Mouse (Mus musculus) lung, postnatal 36 days (tissue): ENCODE results near the gene F2rl3.

ENCODE experiments used
- DNase-seq: peaks from one replicate; pipeline ENCODE4 v3.0.0; 2022; ENCODE audit warnings: mixed read lengths

The F2rl3 gene

DNA sequence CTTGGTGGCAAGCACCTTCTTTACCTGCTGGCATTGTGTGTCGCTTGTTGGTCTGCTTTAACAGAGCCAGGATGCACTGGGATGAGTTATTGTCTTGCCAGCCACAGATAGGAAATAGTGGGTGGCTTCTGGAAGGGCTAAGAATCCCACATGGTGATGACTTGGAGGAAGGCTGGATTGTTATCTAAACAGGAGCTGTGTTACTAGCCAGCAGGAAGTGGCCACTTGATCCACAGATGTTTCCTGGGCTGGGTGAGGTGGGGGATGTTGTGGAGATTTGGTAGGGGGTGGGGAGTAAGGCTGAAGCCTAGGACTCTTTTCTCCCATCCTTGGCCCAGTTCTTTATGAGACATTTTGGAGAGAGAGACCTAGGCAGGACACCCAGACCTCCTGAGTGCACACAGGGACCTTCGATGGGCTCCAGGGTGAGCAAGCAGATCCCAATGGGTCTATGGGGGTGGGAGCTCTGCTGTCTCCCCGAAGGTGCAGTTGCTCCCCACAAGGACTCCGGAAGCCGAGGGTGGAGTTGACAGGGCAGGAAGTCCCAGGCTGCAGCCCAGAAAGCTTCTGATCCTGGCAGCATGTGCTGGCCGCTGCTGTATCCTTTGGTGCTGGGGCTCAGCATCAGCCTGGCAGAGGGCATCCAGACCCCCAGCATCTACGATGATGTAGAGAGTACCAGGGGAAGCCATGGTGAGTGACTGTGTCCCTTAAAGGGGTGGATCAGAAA lies at the start of gene F2rl3:
TSS of gene F2rl3 (plus strand) at position 559 of the 730 bp plus-strand sequence.
- DNase-seq = no peak

DNA sequence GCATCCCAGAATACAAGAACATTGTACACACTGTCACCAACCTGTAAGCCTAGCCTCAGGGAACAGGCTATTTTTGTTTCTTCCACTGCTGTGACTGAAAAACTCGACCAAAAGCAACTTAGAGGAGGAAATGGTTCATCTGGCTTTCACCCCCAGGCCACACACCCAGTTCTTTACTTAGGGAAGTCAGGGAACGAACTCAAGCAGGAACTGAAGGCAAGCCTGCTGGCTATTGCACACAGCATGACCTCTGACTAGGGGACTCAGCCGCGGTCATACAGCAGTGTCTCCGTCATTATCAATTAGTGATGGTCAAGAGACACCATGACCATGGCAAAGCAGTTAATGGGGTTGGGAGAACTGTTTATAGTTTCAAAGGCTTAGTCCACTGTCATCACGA lies 49.1 kb upstream of the F2rl3 start:
- DNase-seq = peak; percentile 15

DNA sequence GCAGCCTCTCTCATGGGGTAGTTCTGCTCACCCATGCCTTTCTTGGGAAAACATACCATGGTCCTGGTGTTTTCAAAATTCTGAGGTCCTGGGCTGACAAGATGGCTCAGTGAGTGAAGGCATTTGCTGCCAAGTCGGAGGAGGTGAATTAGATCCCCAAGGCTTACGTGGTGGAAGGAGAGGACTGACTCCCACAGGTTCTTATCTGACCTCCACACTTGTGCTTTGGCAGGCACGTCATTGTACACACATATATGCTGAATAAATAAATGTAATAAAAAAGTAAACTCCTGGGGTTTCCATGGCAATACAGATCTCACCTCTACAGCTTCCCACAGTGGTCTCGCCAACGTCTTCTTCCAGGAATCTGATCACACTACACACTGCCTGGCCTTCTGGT lies 45.1 kb upstream of the F2rl3 start:
- DNase-seq = no peak

DNA sequence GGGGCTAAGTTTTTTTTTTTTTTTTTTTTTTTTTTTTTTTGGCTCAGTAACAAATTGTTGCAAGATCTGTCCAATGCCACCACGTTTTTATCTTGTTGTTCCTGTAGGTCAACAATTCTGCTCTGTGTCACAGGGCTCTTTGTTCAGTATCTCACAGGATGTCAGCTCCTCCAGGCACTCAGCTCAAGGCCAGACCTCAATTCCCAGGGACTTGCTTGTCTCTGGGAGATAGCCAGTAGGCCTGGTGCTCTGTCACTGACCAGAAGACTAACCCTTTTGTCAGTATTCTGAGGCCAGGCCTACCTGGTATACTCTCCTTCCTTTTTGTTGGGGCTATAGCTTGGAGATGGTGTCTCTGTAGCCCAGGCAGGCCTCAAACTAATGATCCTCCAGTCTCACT lies 41.1 kb upstream of the F2rl3 start:
- no peak for DNase-seq

DNA sequence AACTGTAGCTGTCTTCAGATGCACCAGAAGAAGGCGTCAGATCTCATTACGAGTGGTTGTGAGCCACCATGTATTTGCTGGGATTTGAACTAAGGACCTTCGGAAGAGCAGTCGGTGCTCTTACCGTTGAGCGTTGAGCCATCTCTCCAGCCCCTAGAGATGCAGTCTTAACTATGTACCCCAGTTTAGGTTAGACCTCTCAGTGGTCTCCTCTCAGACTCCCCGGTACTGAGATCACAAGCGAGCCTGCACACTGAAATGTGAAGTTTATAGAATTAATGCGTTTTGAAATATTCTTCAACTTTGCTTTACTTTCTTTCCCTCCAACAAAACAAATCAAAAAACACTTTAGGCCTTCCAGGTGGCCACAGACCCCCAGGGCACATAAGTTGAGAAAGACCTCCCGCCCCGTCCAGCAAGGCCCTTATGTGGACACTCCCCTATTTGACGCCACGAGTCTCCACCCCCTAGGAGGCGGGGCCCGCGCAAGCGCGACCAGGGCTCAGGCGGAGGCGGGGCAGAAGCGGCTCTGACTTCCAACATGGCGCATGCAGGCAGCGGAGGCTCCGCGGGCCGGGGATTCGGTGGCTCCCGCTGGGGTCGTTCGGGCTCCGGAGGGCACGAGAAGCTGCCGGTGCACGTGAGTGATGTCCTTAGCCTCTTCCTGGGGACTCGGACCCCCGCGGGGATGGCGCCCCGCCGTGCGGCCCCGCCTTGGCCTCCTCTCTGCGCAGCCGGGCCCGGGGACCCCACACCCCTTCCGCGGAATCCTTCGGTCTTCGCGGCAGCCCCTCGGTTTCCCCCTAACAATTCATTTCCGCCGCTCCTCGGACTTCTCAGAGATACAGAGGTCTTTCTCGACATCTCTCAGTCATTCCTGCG lies 38.7 kb upstream of the F2rl3 start, which contains the start of gene Sin3b:
TSS of gene Sin3b (plus strand) at position 517 of the 882 bp plus-strand sequence.
- peak; percentile 97 for DNase-seq

DNA sequence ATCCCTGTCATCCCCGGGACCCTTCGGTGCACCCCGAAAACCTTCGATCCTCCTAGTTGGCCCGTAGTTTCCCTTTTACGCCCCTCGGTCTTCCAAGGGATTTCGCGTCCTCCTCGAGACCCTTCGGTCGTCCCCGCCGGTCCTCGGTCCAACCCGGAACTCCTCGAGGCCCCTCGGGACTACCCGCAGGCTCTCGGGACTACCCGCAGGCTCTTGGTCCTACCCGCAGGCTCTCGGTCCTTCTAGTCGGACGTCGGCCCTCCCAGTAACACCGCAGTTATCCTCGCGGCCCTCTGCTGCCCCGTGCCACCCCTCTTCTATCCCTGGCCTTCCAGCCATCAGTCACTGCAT lies 38.1 kb upstream of the F2rl3 start:
- no peak for DNase-seq

DNA sequence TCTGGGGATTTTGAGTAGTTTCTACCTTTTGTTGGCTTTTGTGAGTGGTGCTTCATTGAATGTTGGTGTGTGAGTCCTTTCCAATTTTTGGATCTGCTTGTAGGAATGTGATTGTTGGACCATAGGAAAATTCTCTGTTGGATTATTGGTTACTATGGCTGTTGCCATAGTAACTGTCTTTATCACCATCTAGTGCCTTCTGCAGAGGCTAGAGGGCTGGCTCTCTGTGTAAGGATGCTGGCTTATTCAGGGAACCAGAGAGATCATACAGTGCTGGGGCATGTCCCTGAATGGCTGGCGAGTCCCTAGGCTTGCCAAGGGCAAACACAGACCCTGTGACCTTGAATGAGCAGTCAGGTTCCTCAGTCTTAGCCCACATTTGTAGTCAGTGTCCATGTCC lies 33.0 kb upstream of the F2rl3 start:
- DNase-seq = no peak

DNA sequence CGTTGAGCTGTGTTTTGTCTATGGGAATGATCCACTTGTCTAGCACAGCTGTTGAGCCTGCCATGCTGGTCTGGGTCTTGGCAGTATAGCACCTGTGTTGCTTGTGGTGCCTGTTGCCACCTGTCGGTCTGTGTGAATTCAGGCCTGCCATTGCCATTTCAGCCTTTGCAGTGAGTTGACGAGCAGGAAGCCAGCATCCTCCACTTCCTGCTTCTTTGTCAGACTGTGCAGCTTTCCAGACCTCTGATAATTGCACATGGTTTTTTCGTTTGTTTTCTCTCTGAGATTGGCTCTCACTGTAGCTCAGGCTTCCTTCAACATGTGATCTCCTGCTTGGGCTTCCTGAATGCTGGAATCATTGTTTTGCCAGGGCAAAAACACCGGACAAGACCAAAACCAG lies 26.7 kb upstream of the F2rl3 start:
- no peak for DNase-seq

DNA sequence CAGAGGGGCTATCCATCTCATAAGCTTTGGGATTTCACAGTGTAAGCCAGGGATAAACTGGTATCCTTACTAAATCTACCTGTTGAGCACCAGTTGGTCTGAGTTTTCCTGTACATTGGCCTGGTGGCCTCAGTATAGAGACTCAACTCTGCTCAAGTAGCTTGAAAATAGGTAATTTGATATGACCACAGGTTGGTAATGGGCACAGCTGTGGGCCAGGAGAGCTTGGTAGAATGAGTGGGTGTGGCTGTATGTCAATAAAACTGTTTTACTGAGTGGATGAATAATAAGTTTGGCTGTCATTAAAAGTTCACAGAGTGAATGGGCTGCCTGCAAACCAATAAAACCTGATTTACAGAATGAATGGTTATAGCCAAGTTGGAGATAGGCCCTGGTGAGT lies 24.8 kb upstream of the F2rl3 start:
- peak; percentile 33 for DNase-seq

DNA sequence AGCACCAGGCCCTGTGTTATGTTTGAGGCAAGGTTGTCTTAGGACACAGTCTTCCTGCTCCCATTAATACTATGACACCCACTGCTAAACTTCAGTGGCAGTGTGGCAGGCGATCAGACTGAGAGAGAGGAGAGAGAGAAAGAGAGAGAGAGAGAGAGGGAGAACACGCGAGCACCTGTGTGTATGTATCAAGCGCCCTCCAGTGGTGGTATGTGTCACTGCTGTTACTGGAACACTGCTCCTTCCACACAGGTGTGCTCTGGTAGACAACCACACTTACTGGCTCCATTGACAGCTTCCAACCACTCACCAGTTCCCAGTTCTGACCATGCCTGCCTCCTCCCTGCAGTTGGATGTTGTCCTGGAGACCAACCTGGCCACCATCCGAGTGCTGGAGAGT lies 15.6 kb upstream of the F2rl3 start:
- peak; percentile 67 for DNase-seq

DNA sequence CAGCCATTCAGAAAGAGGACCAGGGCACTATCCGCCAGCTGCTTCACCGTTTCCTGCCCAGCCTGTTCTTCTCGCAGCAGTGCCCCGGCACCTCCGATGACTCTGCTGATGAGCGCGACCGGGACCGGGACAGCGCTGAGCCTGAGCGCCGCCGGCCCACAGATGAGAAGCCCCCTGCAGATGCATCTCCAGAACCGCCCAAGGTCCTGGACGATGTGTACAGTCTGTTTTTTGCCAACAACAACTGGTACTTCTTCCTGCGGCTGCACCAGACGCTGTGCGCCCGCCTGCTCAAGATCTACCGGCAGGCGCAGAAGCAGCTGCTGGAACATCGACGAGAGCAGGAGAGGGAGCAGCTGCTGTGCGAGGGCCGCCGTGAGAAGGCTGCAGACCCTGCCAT lies 11.8 kb upstream of the F2rl3 start:
- no peak for DNase-seq

DNA sequence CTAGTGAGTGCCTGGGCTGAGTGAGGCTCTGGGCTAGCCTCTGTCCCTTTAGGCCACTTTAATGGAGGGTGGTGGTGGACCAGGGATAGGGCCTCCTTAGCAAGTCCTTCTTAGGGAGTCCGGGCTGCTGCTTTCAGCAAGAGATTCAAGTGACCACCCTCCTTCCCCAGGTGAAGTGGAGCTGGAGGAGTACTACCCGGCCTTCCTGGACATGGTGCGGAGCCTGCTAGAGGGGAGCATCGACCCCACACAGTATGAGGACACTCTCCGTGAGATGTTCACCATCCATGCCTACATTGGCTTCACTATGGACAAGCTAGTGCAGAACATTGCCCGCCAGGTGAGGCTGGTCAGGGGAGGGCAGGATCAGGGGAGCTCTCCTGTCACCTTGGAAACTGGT lies 11.4 kb upstream of the F2rl3 start:
- no peak for DNase-seq

DNA sequence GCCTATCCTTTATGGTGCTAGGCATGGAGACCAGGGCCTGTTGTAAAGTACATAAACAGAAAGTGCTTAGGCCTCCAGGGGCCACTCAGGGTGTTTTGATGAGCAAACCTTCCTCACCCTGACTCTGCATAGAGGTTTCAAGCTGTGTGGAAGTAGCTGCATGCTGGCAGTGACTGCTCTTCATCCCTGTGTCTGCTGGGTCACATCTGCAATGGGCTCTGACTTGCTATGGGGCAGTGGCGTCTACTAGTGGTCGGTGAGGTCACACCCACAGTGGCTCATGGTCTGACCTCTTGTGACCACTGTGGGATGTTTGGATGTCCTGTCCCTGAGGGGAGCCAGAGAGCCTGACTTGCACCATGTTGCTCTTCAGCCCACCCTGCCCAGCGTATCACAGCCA lies 10.6 kb upstream of the F2rl3 start:
- DNase-seq = no peak

DNA sequence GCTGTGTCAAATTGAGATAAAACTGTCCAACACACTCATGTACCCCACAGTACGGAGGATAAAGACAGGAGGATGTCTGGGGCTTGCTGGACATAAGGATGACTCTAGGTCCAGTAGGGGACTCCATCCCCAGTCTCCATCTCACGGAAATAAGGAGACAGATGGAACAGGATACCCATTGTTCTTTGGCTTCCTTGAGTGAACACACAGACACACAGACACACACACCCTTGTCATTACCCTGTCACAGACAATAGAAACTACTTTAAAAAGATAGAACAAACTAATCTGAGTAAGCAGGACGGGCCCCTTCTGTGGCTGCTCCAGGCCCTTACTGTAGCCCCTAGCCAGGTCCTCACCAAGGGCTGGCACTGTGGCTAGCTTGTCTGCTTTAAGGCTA lies 9.4 kb upstream of the F2rl3 start:
- no peak for DNase-seq

DNA sequence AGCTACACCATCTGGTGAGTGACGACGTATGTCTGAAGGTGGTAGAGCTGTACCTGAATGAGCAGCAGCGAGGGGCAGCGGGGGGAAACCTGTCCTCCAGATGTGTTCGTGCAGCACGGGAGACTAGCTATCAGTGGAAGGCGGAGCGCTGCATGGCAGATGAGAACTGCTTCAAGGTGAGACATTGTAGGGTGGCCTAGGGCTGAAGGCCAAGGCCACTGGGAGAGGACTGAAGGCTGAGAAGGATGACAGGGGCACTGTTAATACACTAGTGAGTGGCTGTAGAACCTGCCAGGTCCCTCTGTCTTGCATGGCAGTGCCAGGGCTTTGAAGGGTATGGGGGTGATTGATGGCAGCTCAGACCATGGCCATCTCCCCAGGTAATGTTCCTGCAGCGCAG lies 8.5 kb upstream of the F2rl3 start:
- no peak for DNase-seq

DNA sequence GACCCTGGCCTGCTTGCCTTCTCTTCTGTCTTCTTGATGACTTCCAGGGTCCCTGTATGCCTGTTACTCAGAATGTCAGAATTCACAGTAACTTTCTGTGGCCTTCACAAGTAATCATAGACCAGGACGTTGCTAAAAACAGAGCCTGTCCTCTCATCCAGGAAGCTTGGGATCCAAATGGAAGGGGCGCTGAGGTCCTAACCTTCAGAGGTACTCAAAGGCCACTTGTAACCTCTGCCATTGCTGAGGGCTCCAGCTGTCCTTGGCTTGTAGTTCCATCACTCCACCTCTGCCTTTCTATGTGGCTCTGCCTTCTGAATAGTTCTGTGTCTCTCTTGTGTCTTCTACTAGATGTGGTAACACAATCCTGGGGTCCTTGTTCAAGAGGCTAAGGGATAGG lies 7.9 kb upstream of the F2rl3 start:
- DNase-seq = no peak

DNA sequence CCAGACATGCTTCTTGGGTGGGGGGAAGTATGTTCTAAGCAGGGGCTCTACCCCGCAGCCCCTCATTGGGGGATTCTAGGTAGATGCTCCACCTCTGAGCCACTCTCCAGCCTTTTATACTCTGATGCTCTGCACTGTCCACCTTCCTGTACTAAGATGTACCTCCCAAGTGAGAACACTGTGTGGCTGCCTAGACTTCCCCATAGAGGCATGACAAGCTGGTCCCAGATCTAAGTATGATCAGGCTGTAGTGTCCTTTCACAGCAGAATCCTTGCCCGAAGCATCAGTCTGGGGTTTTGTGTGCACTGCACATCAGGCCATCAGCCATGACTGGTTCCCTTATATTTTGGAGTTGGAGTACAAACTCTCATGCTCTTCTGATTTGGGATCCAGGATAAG lies 5.6 kb upstream of the F2rl3 start:
- no peak for DNase-seq

DNA sequence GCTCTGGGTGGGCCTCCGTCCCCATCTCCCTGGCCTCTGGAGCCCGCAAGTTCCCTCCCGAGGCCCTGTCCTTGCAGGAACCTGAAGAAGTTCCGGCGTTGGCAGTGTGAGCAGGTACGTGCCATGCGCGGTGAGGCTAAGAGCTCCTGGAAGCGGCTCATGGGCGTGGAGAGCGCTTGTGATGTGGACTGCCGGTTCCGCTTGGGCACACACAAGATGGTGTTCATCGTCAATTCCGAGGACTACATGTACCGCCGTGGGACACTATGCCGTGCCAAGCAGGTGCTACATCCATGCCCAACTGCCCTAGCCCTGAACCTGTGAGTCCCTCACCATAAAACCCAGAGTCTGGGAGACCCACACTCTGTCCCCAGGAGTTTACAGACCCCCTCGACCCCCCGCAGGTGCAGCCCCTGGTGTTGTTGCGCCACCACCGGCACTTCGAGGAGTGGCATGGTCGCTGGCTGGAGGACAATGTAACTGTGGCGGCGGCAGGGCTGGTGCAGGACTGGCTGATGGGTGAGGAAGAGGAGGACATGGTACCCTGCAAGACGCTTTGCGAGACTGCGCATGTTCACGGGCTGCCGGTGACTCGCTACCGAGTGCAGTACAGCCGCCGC lies 4.8 kb upstream of the F2rl3 start:
- DNase-seq = no peak

DNA sequence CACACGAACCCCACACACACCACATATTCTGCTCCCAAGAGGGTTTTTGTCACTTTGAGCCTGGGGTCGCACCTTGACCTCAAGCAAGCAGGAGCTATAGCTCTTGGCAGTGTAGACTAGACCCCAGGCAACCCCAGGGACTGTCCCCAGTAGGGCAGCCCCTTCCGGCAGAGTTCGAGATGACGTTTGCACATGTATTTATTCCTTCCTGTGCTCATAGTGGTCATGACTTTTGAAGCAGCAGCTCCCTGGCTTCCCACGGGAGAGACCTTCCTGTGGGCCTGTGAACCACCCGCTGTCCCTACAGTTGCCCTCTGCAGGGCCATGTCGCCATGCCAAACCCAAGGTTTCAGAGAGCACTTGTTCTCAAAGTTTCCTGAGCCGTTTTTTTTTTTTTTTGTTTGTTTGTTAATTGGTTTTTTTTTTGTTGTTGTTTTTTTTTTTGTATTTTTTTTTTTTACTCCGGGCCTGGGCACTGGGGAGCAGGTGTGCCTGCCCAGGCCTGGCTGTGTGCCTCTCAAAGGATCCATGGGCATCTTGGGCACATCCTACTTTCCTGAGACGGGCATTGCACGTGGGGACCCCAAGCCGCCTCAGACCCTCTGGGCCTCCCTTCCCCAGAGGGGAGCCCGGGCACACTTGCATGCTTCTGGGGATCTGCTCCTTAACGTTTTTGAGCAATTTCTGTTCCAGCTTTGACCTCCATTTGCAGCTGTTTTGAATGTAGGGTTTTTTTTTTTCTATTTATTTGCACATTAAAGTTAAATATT lies 4.1 kb upstream of the F2rl3 start:
- DNase-seq = no peak

DNA sequence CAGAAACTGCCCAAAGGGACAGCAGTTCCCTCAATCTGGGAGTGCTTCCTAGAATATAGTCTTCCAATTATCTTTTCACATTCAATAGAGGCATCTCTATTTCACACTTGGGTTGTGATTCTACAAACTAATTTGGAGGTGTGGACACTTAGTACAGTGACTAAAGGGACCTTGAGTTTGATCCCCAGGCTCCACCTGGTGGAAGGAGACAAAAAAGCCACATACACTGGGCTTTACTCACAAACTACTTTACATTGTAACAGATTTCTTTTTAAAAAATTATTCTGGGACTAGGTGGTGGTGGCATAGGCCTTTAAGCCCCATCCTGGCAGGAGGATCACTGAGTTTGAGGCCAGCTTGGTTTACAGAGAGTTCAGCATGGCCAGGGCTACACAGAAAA lies 3.4 kb upstream of the F2rl3 start:
- no peak for DNase-seq

DNA sequence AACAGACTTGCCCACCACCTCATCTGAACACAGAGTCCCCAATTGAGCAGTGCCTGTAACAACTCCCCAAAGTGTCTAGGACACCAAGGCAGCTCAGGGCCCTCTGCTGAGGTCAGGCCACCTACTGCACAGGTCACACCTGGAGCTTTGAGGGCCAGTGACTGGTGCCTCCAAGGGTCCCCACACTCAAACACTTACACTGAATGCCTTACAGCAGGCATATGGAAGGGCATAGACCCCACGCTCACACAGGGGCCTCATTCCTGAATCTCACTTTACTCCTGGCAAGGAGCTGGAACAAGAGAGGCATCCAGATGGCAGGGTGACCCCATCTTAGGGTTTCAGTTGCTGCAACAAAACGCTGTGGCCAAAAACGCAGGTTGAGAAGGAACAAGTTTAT lies 1.5 kb upstream of the F2rl3 start:
- no peak for DNase-seq

DNA sequence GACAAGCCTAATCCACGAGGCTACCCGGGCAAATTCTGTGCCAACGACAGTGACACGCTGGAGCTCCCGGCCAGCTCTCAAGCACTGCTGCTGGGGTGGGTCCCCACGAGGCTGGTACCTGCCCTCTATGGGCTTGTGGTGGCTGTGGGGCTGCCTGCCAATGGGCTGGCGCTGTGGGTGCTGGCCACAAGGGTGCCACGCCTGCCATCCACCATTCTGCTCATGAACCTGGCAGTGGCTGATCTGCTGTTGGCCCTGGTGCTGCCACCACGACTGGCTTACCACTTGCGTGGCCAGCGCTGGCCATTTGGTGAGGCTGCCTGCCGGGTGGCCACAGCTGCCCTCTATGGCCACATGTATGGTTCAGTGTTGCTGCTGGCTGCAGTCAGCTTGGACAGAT lies 626 bp downstream of the F2rl3 start:
- DNase-seq = no peak

DNA sequence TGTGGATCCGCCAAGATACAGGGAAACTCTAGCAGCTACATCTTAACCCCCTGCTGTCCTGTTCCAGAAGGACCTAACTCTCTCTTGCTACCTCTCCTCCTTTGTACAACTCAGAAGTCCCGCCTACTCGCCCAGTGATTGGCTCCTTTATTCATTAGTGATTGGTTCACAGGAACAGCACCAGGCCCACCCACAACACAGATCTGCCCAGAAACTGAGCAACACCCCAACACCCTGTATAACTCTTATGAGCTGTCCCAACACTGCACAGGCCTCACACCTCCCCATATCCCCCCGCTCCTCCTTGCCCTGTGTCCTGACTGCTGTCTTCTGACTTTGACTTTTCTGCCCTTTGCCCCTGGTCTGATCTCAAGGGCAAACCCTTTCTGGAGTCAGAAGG lies 4.0 kb downstream of the F2rl3 start:
- DNase-seq = no peak
